Mouse (Mus musculus) CH12.LX (cell line): Measurements from ENCODE around the gene 3110018I06Rik.

Experiments
- BHLHE40 ChIP-seq: IDR thresholded peaks from 2 replicates; pipeline ENCODE4 v1.6.1; 2011; ENCODE audit warnings: mild to moderate bottlenecking, low read depth, low read length, improper control_type of control experiment
- CHD2 ChIP-seq: IDR thresholded peaks from 2 replicates; pipeline ENCODE4 v1.6.1; 2011; ENCODE audit warnings: low read length, improper control_type of control experiment
- CTCF ChIP-seq, 2 experiments: IDR thresholded peaks in 1 of 2; conservative IDR thresholded peaks in 1 of 2; 2 replicates each; pipeline ENCODE4 v1.5.1; 2011 to 2012; ENCODE audit warnings: low read depth in 2 of 2, low read length in 2 of 2, improper control_type of control experiment in 1 of 2, inconsistent platforms in 1 of 2, mild to moderate bottlenecking in 1 of 2, moderate library complexity in 1 of 2
- EP300 ChIP-seq: IDR thresholded peaks from 2 replicates; pipeline ENCODE4 v1.6.1; 2011; ENCODE audit warnings: low read length, improper control_type of control experiment
- POLR2A ChIP-seq: IDR thresholded peaks from 2 replicates; pipeline ENCODE4 v1.6.1; 2011; ENCODE audit warnings: low read depth, mild to moderate bottlenecking, improper control_type of control experiment, low read length
- TCF12 ChIP-seq: IDR thresholded peaks from 2 replicates; pipeline ENCODE4 v1.6.1; 2014; ENCODE audit warnings: low read depth, mild to moderate bottlenecking, inconsistent platforms, low read length, improper control_type of control experiment
- ZKSCAN1 ChIP-seq: IDR thresholded peaks from 2 replicates; pipeline ENCODE4 v1.6.1; 2012; ENCODE audit warnings: low read depth, inconsistent platforms, low read length, improper control_type of control experiment, borderline replicate concordance
- ZMIZ1 ChIP-seq: IDR thresholded peaks from 2 replicates; pipeline ENCODE4 v1.6.1; 2012; ENCODE audit warnings: low read depth, mild to moderate bottlenecking, inconsistent platforms, low read length, improper control_type of control experiment

DNA sequence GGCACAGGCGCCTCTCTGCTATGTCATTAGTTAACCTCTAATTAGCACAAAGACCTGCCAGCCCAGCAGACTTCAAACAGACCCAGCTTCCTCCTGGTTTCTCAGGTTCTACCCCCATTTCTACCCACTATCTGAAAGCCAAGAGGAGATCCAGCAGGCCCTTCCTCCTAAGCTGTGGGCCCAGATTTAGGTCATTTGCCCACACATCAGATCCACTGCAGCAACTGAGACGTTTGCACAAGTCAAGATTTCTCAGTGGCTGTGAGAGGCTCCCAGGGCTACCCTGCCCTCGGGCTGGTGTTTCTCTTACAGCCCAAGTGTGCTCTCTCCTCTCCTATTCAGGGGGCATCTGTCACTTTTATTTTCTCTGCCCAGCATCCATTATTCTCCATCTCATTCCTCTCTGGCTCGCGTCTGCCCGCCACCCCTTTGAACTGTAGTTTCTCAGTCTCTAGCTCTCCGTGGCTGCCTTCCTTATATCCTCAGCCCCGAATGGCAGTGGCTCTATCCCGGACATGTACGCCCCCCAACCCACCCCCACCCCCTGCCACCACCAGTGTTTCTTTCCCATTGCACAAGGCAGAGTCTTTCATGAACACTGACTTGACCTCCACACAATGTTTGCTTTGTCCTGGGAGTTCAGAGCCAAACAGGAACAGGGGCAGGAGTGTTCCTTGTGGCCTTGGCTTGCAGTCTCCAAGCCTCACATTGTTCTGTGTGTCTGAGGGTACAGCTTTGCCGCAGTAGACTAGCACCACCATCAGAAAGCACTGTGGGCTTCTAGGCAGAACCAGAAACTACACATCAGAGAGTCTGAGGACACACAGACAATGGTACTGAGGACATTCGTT is 11.8 kb upstream of the 3110018I06Rik start:
- TF ChIP-seq BHLHE40 = no peak
- TF ChIP-seq ZMIZ1 = no peak
- TF ChIP-seq EP300 = no peak
- TF ChIP-seq CTCF (conservative IDR thresholded peaks at IDR 0.05 in 1 of 2, IDR thresholded peaks at IDR 0.05 in 1 of 2; ENCODE audit: low read depth in 2 of 2, low read length in 2 of 2) = no peak
- no peak for TF ChIP-seq CHD2
- no peak for TF ChIP-seq TCF12
- no peak for TF ChIP-seq ZKSCAN1
- TF ChIP-seq POLR2A = no peak
